Mouse (Mus musculus): ENCODE measurements at regions not wholly inside any gene's neighbourhood (a gene's known extent, or its start where the extent isn't known, plus 50 kb on each side); places are given as distances from the start of the nearest gene placed in this dataset.

- H3K27ac ChIP-seq (ENCODE audit: control insufficient read depth, insufficient read depth, low read depth, low read length): no peak overlapping the region
- no peak for TF ChIP-seq POLR2A (IDR thresholded peaks at IDR 0.05; ENCODE audit: control insufficient read depth, low read depth, low read length)
- TF ChIP-seq CTCF (IDR thresholded peaks at IDR 0.05; ENCODE audit: control insufficient read depth, insufficient read depth, insufficient replicate concordance, low read depth, low read length): no peak
- H3K4me1 ChIP-seq (ENCODE audit: control insufficient read depth, insufficient read depth, low read length): peaks cover 4% of the 10 kb centered on the region; the same call in 1 of the 2 replicates
- no peak overlapping the region for H3K4me3 ChIP-seq (ENCODE audit: control insufficient read depth, low read depth, low read length)
- H3K27me3 ChIP-seq (ENCODE audit: control insufficient read depth, insufficient read depth, low read length): no peaks in the 10 kb centered on the region
- H3K36me3 ChIP-seq (ENCODE audit: control insufficient read depth, insufficient read depth, low read length): no peaks in the 10 kb centered on the region
These were observed 252.1 kb upstream of the Gm10131 start for GRCm38 (mm10) chr8:34363679-34364078.

- no peak overlapping the region for H3K27ac ChIP-seq (ENCODE audit: control insufficient read depth, insufficient read depth, low read depth, low read length)
- H3K27me3 ChIP-seq (ENCODE audit: control insufficient read depth, insufficient read depth, low read length): no peaks in the 10 kb centered on the region
- H3K4me1 ChIP-seq (ENCODE audit: control insufficient read depth, insufficient read depth, low read length): peaks cover 4% of the 10 kb centered on the region; the same call in 1 of the 2 replicates
- H3K4me3 ChIP-seq (ENCODE audit: control insufficient read depth, low read depth, low read length): no peak overlapping the region
- H3K36me3 ChIP-seq (ENCODE audit: control insufficient read depth, insufficient read depth, low read length): no peaks in the 10 kb centered on the region
- no peak for TF ChIP-seq POLR2A (IDR thresholded peaks at IDR 0.05; ENCODE audit: control insufficient read depth, low read depth, low read length)
- TF ChIP-seq CTCF (IDR thresholded peaks at IDR 0.05; ENCODE audit: control insufficient read depth, insufficient read depth, insufficient replicate concordance, low read depth, low read length): no peak
These were observed 251.6 kb upstream of the Gm10131 start for GRCm38 (mm10) chr8:34363131-34363530.

DNA sequence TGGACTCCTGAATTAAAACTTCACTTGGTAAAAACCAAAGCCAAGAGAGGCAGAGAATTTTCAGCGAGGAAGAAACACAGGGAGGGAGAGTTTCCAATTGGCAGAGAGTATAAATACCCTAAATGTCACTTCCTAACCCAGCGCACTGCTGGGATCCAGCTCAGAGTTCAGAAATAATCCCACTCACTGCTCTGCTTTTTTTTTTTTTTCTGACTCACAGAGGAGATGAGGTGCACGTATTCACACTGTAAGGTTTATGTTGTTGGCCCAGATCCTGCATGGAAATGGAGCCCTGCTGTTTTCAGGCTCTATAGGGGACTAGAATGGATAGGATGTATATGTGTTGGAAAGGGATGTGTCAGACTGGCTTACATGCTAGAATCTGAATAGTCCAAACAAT, 249.8 kb upstream of the Gm10131 start:
- Histone ChIP-seq H3K4me3 (ENCODE audit: control insufficient read depth, low read depth, low read length) (no peak overlapping the region), H3K4me1 (ENCODE audit: control insufficient read depth, insufficient read depth, low read length) (peaks cover 4% of the 10 kb centered on the region; the same call in 1 of the 2 replicates), H3K27ac (ENCODE audit: control insufficient read depth, insufficient read depth, low read depth, low read length) (no peak overlapping the region), H3K27me3 (ENCODE audit: control insufficient read depth, insufficient read depth, low read length) (no peaks in the 10 kb centered on the region), H3K36me3 (ENCODE audit: control insufficient read depth, insufficient read depth, low read length) (no peaks in the 10 kb centered on the region)
- TF ChIP-seq POLR2A (IDR thresholded peaks at IDR 0.05; ENCODE audit: control insufficient read depth, low read depth, low read length) (no peak), CTCF (IDR thresholded peaks at IDR 0.05; ENCODE audit: control insufficient read depth, insufficient read depth, insufficient replicate concordance, low read depth, low read length) (no peak)

DNA sequence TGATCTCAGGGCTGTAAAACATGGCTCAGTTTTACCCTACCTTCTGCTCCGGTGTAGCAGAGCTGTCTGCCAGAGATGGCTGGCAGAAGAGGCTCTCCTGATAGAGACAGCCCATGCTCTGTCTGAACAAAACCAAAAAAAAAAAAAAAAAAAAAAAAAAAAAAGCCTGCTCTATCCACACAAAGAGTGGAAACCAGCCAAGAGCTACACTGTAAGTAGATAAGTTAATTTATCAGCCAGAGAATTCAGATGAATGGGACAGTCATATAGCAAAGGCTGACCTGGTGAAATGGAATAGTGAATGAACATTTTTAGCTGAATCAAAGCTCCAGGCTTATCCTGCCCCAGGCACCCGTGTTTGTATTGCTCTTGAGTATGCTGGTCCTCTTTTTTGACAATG, 248.2 kb upstream of the Gm10131 start:
- no peak overlapping the region for H3K27ac ChIP-seq (ENCODE audit: control insufficient read depth, insufficient read depth, low read depth, low read length)
- TF ChIP-seq CTCF (IDR thresholded peaks at IDR 0.05; ENCODE audit: control insufficient read depth, insufficient read depth, insufficient replicate concordance, low read depth, low read length) (no peak), POLR2A (IDR thresholded peaks at IDR 0.05; ENCODE audit: control insufficient read depth, low read depth, low read length) (no peak)
- H3K4me1 ChIP-seq (ENCODE audit: control insufficient read depth, insufficient read depth, low read length): peaks cover 4% of the 10 kb centered on the region; the same call in 1 of the 2 replicates
- H3K4me3 ChIP-seq (ENCODE audit: control insufficient read depth, low read depth, low read length): no peak overlapping the region
- H3K36me3 ChIP-seq (ENCODE audit: control insufficient read depth, insufficient read depth, low read length): no peaks in the 10 kb centered on the region
- H3K27me3 ChIP-seq (ENCODE audit: control insufficient read depth, insufficient read depth, low read length): no peaks in the 10 kb centered on the region

DNA sequence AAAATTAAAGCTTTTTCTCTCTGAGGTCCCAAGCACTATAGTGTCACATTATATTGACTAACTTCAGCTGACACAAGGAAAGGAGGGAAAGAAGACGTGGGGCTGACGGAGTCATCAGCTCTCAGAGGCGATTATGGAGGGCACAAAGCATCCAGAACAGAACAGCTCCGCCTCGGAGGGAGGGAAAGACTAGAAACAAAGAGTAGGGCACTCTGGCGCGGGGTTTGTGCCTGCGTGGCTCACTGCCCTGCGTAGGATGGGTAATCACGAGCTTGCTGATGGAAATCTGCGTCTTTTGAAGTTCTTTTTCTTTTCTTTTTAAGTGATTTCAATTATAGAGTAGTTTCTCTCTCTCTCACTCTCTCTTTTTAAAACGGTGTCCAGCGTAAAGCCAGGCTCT, 243.5 kb upstream of the Gm10131 start:
- no peaks in the 10 kb centered on the region for H3K36me3 ChIP-seq (ENCODE audit: control insufficient read depth, insufficient read depth, low read length)
- TF ChIP-seq CTCF (IDR thresholded peaks at IDR 0.05; ENCODE audit: control insufficient read depth, insufficient read depth, insufficient replicate concordance, low read depth, low read length): no peak
- no peaks in the 10 kb centered on the region for H3K27me3 ChIP-seq (ENCODE audit: control insufficient read depth, insufficient read depth, low read length)
- H3K4me3 ChIP-seq (ENCODE audit: control insufficient read depth, low read depth, low read length): no peak overlapping the region
- no peaks in the 10 kb centered on the region for H3K4me1 ChIP-seq (ENCODE audit: control insufficient read depth, insufficient read depth, low read length)
- H3K27ac ChIP-seq (ENCODE audit: control insufficient read depth, insufficient read depth, low read depth, low read length): no peak overlapping the region

DNA sequence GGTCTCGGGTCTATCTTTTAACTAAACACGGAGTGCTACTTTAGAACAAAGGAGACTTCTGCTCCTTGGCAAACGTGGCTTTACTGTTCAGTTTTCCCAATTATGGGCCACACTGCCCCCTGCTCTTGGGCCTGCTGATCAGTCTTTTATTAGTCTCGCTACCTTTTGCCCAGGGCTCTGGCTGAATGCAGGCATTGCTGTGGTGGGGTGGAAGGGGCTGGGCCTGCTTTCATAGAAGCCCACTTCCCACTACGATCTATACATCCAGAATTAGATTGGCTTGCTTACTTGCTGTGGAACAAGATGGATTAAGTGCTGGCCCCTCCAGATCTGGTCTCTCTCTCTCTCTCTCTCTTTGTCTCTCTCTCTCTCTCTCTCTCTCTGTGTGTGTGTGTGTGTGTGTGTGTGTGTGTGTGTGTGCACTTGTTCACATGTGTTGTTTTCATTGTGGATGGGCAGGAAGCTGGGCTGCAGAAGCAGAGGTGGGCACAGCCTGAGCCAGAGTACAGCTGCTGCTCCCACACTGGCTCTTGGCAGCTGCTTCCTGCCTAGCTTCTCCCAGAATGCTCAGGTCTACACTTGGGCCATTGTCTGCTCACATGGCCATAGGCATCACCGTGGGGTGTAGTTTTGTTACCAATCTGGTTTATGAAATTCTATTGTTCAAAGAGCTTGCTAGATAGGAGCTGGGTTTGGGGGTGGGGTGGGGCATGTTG, 241.8 kb upstream of the Gm10131 start:
- H3K4me1 ChIP-seq (ENCODE audit: control insufficient read depth, insufficient read depth, low read length): no peaks in the 10 kb centered on the region
- TF ChIP-seq CTCF (IDR thresholded peaks at IDR 0.05; ENCODE audit: control insufficient read depth, insufficient read depth, insufficient replicate concordance, low read depth, low read length) (no peak), POLR2A (IDR thresholded peaks at IDR 0.05; ENCODE audit: control insufficient read depth, low read depth, low read length) (no peak)
- no peaks in the 10 kb centered on the region for H3K36me3 ChIP-seq (ENCODE audit: control insufficient read depth, insufficient read depth, low read length)
- H3K4me3 ChIP-seq (ENCODE audit: control insufficient read depth, low read depth, low read length): no peak overlapping the region
- H3K27me3 ChIP-seq (ENCODE audit: control insufficient read depth, insufficient read depth, low read length): no peaks in the 10 kb centered on the region
- no peak overlapping the region for H3K27ac ChIP-seq (ENCODE audit: control insufficient read depth, insufficient read depth, low read depth, low read length)

- Histone ChIP-seq H3K27ac (ENCODE audit: control insufficient read depth, insufficient read depth, low read depth, low read length) (no peak overlapping the region), H3K4me1 (ENCODE audit: control insufficient read depth, insufficient read depth, low read length) (no peaks in the 10 kb centered on the region), H3K27me3 (ENCODE audit: control insufficient read depth, insufficient read depth, low read length) (no peaks in the 10 kb centered on the region), H3K4me3 (ENCODE audit: control insufficient read depth, low read depth, low read length) (no peak overlapping the region), H3K36me3 (ENCODE audit: control insufficient read depth, insufficient read depth, low read length) (no peaks in the 10 kb centered on the region)
- TF ChIP-seq POLR2A (IDR thresholded peaks at IDR 0.05; ENCODE audit: control insufficient read depth, low read depth, low read length): no peak
- TF ChIP-seq CTCF (IDR thresholded peaks at IDR 0.05; ENCODE audit: control insufficient read depth, insufficient read depth, insufficient replicate concordance, low read depth, low read length): no peak
These were observed 223.3 kb upstream of the Gm10131 start for GRCm38 (mm10) chr8:34334851-34335250.

All from testis, adult 2 months (tissue).